Mouse (Mus musculus) kidney, adult 2 months (tissue): Measurements from ENCODE around the gene Adam10. TPM values are rescaled to one million over a fixed set of nuclear protein-coding genes. Genes with fewer than 3 reads are reported as not detected.
A peak's percentile ranks its signal among the peaks of the same experiment; 100 is the strongest.

Source experiments
- DNase-seq: peaks from one replicate; pipeline ENCODE4 v3.0.0; 2021
- H3K27ac ChIP-seq: fragments of 200-500 bp; 2 replicates; pipeline ENCODE4 v1.5.1; 2012; ENCODE audit warnings: low read depth, low read length, control low read depth, inconsistent platforms; ENCODE audit not compliant: insufficient read depth
- H3K27me3 ChIP-seq: fragments of 200-500 bp; replicated peaks from 2 replicates; pipeline ENCODE4 v1.6.1; 2012; ENCODE audit warnings: mild to moderate bottlenecking, moderate library complexity, low read length, inconsistent platforms; ENCODE audit not compliant: control insufficient read depth, insufficient read depth
- H3K36me3 ChIP-seq: fragments of 200-500 bp; 2 replicates; pipeline ENCODE4 v1.6.1; 2012; ENCODE audit warnings: mild to moderate bottlenecking, moderate library complexity, low read length, inconsistent platforms; ENCODE audit not compliant: control insufficient read depth, insufficient read depth
- H3K4me1 ChIP-seq: fragments of 200-500 bp; 2 replicates; pipeline ENCODE4 v1.6.1; 2011; ENCODE audit warnings: low read length; ENCODE audit not compliant: control insufficient read depth, insufficient read depth
- H3K4me3 ChIP-seq: fragments of 200-500 bp; 2 replicates; pipeline ENCODE4 v1.5.1; 2011; ENCODE audit warnings: mild to moderate bottlenecking, low read depth, low read length, control low read depth; ENCODE audit not compliant: insufficient read depth
- CTCF ChIP-seq: fragments of 200-500 bp; conservative IDR thresholded peaks from 2 replicates; pipeline ENCODE4 v1.5.1; 2011; ENCODE audit warnings: low read depth, mild to moderate bottlenecking, control low read depth, low read length, moderate library complexity, mixed read lengths; ENCODE audit not compliant: insufficient read depth, insufficient read length
- POLR2A ChIP-seq: fragments of 200-500 bp; IDR thresholded peaks from one replicate; pipeline ENCODE4 v1.6.1; 2011; ENCODE audit warnings: low read depth, low read length, control low read depth
- WGBS: fragments of 180-500 bp; shearing (Covaris S2); methylation state at CpG from one replicate; pipeline ENCODE4 v1.1.7; 2018; 5-methylcytosine and 5-hydroxymethylcytosine counted together
- polyA plus RNA-seq: library from polyadenylated mRNA; depleted of rRNA; stranded (reverse); fragments of >200 nt; gene quantifications from 2 replicates; pipeline ENCODE4 v1.2.3, GENCODE M21; 2012

Adam10 gene
- polyA plus RNA-seq, 1 experiment, result 14.5 TPM

DNA sequence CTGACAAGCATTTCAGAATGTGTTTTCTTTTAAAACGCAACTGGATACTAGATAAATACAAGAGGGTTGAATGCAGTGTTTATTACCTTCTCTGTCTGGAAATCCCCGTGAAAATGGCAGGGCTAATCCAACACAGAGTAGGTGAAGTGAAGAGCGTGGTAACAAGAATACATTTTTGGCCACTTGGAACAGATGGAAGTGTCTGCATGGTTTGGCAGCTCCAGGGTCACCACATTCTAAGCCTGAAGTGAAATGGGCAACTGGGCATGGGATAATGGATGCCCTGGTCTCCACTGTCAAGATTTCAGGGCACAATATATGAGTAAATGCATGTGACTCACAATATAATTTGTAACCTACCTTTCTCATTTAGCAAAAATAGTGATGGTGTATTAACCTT, 103.4 kb downstream of the Adam10 start:
- no peaks in the 10 kb centered on the region for H3K4me1 ChIP-seq
- H3K36me3 ChIP-seq, result peaks cover 1% of the 10 kb centered on the region
- no peak overlapping the region for H3K4me3 ChIP-seq
- no peak overlapping the region for H3K27ac ChIP-seq
- WGBS, result 71% methylated on average over 3 of the region's 3 CpGs
- DNase-seq, result no peak
- no peak for TF ChIP-seq CTCF
- no peak for TF ChIP-seq POLR2A
- no peaks in the 10 kb centered on the region for H3K27me3 ChIP-seq

DNA sequence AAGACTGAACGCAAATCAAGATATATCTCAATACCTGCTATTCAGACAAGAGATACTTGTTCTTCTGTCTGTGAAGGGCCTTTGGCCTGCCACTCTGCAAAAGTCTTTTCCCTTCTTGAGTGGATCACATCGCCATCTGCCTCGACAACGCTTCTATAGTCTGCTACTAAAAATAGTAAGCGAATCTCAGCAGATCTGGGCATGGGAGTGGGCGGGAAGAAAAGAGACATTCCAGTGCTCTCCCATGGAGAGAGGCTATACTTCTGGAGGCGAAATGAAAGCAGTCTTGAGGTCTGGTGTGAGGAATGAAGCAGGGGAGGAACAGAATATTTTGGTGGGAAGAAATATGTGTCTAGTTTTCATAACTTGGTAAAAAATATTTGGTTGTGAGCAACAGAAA, 109.9 kb downstream of the Adam10 start:
- WGBS, result 82% methylated on average over 7 of the region's 7 CpGs
- Histone ChIP-seq H3K27me3 (no peaks in the 10 kb centered on the region), H3K36me3 (no peaks in the 10 kb centered on the region), H3K4me3 (no peak overlapping the region), H3K4me1 (no peaks in the 10 kb centered on the region; the same call in 1 of the 2 replicates), H3K27ac (no peak overlapping the region)
- no peak for TF ChIP-seq POLR2A
- no peak for TF ChIP-seq CTCF
- no peak for DNase-seq

DNA sequence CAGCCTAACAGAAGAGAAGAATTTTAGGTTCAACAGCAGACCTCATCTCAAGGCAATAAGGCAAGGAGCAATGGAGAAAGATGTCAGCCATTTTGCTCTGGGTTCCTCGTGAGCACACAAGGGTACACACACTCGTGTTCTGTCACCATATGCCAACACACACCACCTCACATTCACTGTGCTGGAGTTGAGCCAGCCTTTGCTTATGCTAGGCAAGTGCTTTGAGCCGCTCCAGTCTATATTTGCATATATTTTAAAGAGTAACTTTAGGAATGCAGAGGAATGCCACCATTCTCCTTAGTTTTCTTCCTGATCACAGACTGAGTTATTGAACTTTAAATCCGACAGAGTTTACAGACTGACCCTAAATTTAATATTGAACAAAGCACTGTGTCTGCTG, 111.8 kb downstream of the Adam10 start:
- TF ChIP-seq CTCF (no peak), POLR2A (no peak)
- Histone ChIP-seq H3K27me3 (no peaks in the 10 kb centered on the region), H3K4me1 (no peaks in the 10 kb centered on the region; the same call in 1 of the 2 replicates), H3K27ac (no peak overlapping the region), H3K4me3 (no peak overlapping the region), H3K36me3 (no peaks in the 10 kb centered on the region)
- DNase-seq, result peak; percentile 50
- 40% methylated on average over 4 of the region's 4 CpGs for WGBS

- TF ChIP-seq POLR2A (no peak), CTCF (no peak)
- Histone ChIP-seq H3K27me3 (no peaks in the 10 kb centered on the region), H3K4me3 (no peak overlapping the region), H3K27ac (no peak overlapping the region), H3K36me3 (no peaks in the 10 kb centered on the region), H3K4me1 (no peaks in the 10 kb centered on the region; the same call in 1 of the 2 replicates)
- DNase-seq, result no peak
- WGBS, result 76% methylated on average over 15 of the region's 15 CpGs
Measured at GRCm38 (mm10) chr9:70794643-70795438, 116.0 kb downstream of the Adam10 start.

GRCm38 (mm10) chr9:70795439-70795757, 116.6 kb downstream of the Adam10 start:
- Histone ChIP-seq H3K27ac (no peak overlapping the region), H3K4me3 (no peak overlapping the region), H3K4me1 (no peaks in the 10 kb centered on the region; the same call in 1 of the 2 replicates), H3K36me3 (no peaks in the 10 kb centered on the region), H3K27me3 (no peaks in the 10 kb centered on the region)
- no peak for DNase-seq
- 71% methylated on average over 2 of the region's 2 CpGs for WGBS
- TF ChIP-seq CTCF, result no peak
- no peak for TF ChIP-seq POLR2A

DNA sequence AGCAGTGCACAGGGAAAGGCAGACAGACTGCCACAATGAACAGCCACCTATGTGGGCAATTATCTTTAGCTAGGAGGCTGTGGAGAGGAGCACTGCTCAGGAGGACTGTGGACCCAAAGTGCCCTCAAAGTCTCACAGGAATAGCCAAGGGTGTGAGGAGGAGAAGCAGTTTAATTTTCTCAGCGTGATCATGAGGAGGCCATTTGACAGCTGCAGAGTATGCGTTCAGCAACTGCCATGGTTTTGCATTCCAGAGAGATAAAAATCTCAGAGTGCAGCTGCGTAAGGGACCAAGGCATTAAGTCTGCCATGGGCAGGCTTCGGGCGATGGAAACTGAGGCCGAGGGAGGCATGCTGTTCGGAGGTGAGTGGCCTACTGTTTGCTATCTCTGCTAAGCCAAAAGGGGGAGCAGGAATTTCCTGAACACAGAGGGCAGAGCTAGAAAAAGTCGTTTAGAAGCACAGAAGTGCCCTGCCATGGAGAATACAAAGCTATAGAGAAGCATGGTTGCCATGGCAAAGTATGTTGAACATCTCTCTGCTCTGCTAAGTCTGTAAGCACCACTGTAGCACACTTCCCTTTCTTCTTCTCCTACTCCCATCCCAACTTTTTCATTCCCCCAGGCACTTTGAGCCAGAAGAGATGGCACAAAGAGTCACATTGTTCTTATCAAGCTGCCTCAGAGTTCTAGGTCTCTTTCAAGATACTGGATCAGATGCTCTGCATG, 122.0 kb downstream of the Adam10 start:
- no peak for DNase-seq
- H3K27me3 ChIP-seq, result no peaks in the 10 kb centered on the region
- 66% methylated on average over 8 of the region's 8 CpGs for WGBS

DNA sequence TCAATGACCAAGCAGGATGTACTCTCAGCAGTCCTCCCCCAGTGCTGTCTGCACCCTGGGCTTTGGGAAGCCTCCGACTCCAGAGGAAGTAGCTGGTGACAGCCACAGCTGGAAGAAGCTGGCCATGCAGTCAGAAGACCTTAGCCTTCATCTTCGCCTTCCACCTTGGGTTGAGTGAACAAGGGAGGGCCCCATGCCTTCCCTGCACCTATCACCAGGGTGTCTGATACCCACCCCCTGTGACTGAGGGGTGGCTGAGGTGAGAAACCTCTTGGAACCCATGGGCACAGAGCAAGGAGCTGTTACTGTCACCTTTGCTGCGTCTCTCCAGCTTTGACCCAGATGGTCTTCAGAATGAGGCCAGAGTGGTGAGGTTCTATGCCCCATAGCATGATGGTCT, 123.0 kb downstream of the Adam10 start:
- WGBS, result 85% methylated on average over 3 of the region's 3 CpGs
- DNase-seq, result no peak
- Histone ChIP-seq H3K27me3 (no peaks in the 10 kb centered on the region), H3K4me3 (no peak overlapping the region), H3K27ac (no peak overlapping the region), H3K4me1 (no peaks in the 10 kb centered on the region), H3K36me3 (no peaks in the 10 kb centered on the region)
- no peak for TF ChIP-seq POLR2A
- TF ChIP-seq CTCF, result no peak

More for the DNA sequence above, 122.0 kb downstream of the Adam10 start:
- Histone ChIP-seq H3K36me3 (no peaks in the 10 kb centered on the region), H3K4me3 (no peak overlapping the region), H3K4me1 (no peaks in the 10 kb centered on the region), H3K27ac (no peak overlapping the region)
- TF ChIP-seq CTCF, result no peak
- no peak for TF ChIP-seq POLR2A
